In genomic region chr6:87997706-87998265, GRCm38 (mm10) we compare ENCODE assay signal across 9 mouse cellular contexts. TPM values are rescaled to one million over a fixed set of nuclear protein-coding genes. Genes with fewer than 3 reads are reported as not detected.
DNase-seq lines count a peak whose midpoint lies in the region; ATAC-seq lines count a peak whose summit lies in the region.
"Had no signal": no experiment of that assay in that cellular context is flagged by ENCODE, and none has a peak within 500 bp of the region (broad histone marks: within the 10 kb centered on the region; RNA-seq: fewer than 3 reads in every experiment).

No protein-coding gene starts in this region.

- peaks cover 33% of the 10 kb centered on the region for H3K36me3 ChIP-seq in kidney, embryonic 16.5 days (ENCODE audit: insufficient read depth, low read length)
- peaks cover 49% of the 10 kb centered on the region for H3K36me3 ChIP-seq in liver, embryonic 12.5 days
- peaks cover 35% of the 10 kb centered on the region for H3K36me3 ChIP-seq in stomach, embryonic 14.5 days (ENCODE audit: control insufficient read depth, insufficient read depth, low read length)

- peaks cover 18% of the 10 kb centered on the region for H3K4me1 ChIP-seq in kidney, embryonic 16.5 days (ENCODE audit: insufficient read depth, low read length)
- H3K4me1 ChIP-seq in liver, embryonic 12.5 days, result peaks cover 37% of the 10 kb centered on the region
- H3K4me1 ChIP-seq in stomach, embryonic 14.5 days (ENCODE audit: control insufficient read depth, insufficient read depth, low read length), result peaks cover 10% of the 10 kb centered on the region

- H3K27ac ChIP-seq in kidney, embryonic 16.5 days (ENCODE audit: low read length), result no peak overlapping the region
- no peak overlapping the region for H3K27ac ChIP-seq in liver, embryonic 12.5 days
- no peak overlapping the region for H3K27ac ChIP-seq in stomach, embryonic 14.5 days (ENCODE audit: low read length)
- H3K27ac ChIP-seq: stomach, embryonic 15.5 days had no signal

- no peaks in the 10 kb centered on the region for H3K27me3 ChIP-seq in kidney, embryonic 16.5 days (ENCODE audit: insufficient read depth, low read length)
- H3K27me3 ChIP-seq in liver, embryonic 12.5 days (replicated peaks), result no peaks in the 10 kb centered on the region
- H3K27me3 ChIP-seq in stomach, embryonic 14.5 days (ENCODE audit: control insufficient read depth, insufficient read depth, low read length), result no peaks in the 10 kb centered on the region
- H3K27me3 ChIP-seq: stomach, embryonic 15.5 days had no signal

- WGBS in kidney, embryonic 16.5 days, result 63% methylated on average over 7 of the region's 7 CpGs
- WGBS in liver, embryonic 12.5 days (ENCODE audit: insufficient replicate concordance), result 64% methylated on average over 7 of the region's 7 CpGs
- 59% methylated on average over 7 of the region's 7 CpGs for WGBS in stomach, embryonic 14.5 days

- no peak overlapping the region for H3K9ac ChIP-seq in kidney, embryonic 16.5 days (replicated peaks; ENCODE audit: low read length)
- H3K9ac ChIP-seq in liver, embryonic 12.5 days, result no peak overlapping the region
- no peak overlapping the region for H3K9ac ChIP-seq in stomach, embryonic 14.5 days (replicated peaks; ENCODE audit: low read depth, low read length)
- H3K9ac ChIP-seq: stomach, embryonic 15.5 days had no signal

- DNase-seq in kidney, adult 11 months, result peak; percentile 71
- DNase-seq in embryo, embryonic 10 days (ENCODE audit: low spot score), result peak; percentile 75
- DNase-seq in gastrocnemius, postnatal 4 days (ENCODE audit: low spot score in 2 of 2), result peak; percentile 70 to 81
- peak; percentile 82 for DNase-seq in kidney, postnatal 10 days
- DNase-seq in neural tube, embryonic 10.5 days (ENCODE audit: extremely low spot score, low spot score), result peak; percentile 85

- H3K9me3 ChIP-seq in kidney, embryonic 16.5 days (ENCODE audit: low read length), result no peaks in the 10 kb centered on the region
- H3K9me3 ChIP-seq in liver, embryonic 12.5 days (replicated peaks), result no peaks in the 10 kb centered on the region
- H3K9me3 ChIP-seq in stomach, embryonic 14.5 days (ENCODE audit: control insufficient read depth, low read depth, low read length), result no peaks in the 10 kb centered on the region
- H3K9me3 ChIP-seq: stomach, embryonic 15.5 days had no signal

- no peak for ATAC-seq in kidney, embryonic 16.5 days (ENCODE audit: low FRiP score, low TSS enrichment)
- ATAC-seq in liver, embryonic 12.5 days, result peak; percentile 42; the same call in 1 of the 2 replicates
- ATAC-seq in stomach, embryonic 14.5 days (ENCODE audit: insufficient number of reproducible peaks, insufficient read depth, low FRiP score, low read depth), result peak; percentile 53; the same call in 1 of the 2 replicates

- H3K4me2 ChIP-seq in kidney, embryonic 16.5 days (replicated peaks; ENCODE audit: low read depth, low read length), result no peak overlapping the region
- no peak overlapping the region for H3K4me2 ChIP-seq in liver, embryonic 12.5 days
- H3K4me2 ChIP-seq in stomach, embryonic 14.5 days (replicated peaks; ENCODE audit: low read depth, low read length), result no peak overlapping the region
- H3K4me2 ChIP-seq: stomach, embryonic 15.5 days had no signal

- no peak overlapping the region for H3K4me3 ChIP-seq in kidney, embryonic 16.5 days (ENCODE audit: low read length)
- no peak overlapping the region for H3K4me3 ChIP-seq in liver, embryonic 12.5 days
- H3K4me3 ChIP-seq in stomach, embryonic 14.5 days (ENCODE audit: low read depth, low read length), result no peak overlapping the region
- H3K4me3 ChIP-seq: stomach, embryonic 15.5 days had no signal

RNA-seq across cellular contexts. Expression of gene H1fx, which starts 16.3 kb away (rescaled TPM):
- 12.6 and 13.3 TPM in 2 replicates for polyA plus RNA-seq in kidney, embryonic 16.5 days (2015; fragmentation: Nextera tagmentation; extraction: Ambion mirVana)
- 10 to 100 TPM; 31.9 to 40.7 TPM for total RNA-seq in gastrocnemius, postnatal 4 days (2021)
- 14.1 and 15.3 TPM in 2 replicates for polyA plus RNA-seq in liver, embryonic 12.5 days (2016; fragmentation: Nextera tagmentation; extraction: Ambion mirVana)
- 19.6 and 20.1 TPM in 2 replicates for polyA plus RNA-seq in stomach, embryonic 14.5 days (2014; fragmentation: Nextera tagmentation; extraction: Ambion mirVana)

RNA-seq across cellular contexts. Expression of gene Rab7, which starts 47.3 kb away (rescaled TPM):
- polyA plus RNA-seq in kidney, embryonic 16.5 days (2015; fragmentation: Nextera tagmentation; extraction: Ambion mirVana), result 259 and 261 TPM in 2 replicates
- total RNA-seq in gastrocnemius, postnatal 4 days (2021), result 100 to 1,000 TPM; 193 to 208 TPM
- polyA plus RNA-seq in liver, embryonic 12.5 days (2016; fragmentation: Nextera tagmentation; extraction: Ambion mirVana), result 134 and 135 TPM in 2 replicates
- polyA plus RNA-seq in stomach, embryonic 14.5 days (2014; fragmentation: Nextera tagmentation; extraction: Ambion mirVana), result 246 and 251 TPM in 2 replicates
